Mouse (Mus musculus): Measurements from ENCODE around the gene Smcr8.

- no peak for TF ChIP-seq POLR2A (IDR thresholded peaks at IDR 0.05; ENCODE audit: low read depth, low read length)
- no peak for TF ChIP-seq CTCF (IDR thresholded peaks at IDR 0.05; ENCODE audit: extremely low read depth, insufficient read length, insufficient replicate concordance, low read depth, low read length)
These were observed 51.6 kb downstream of the Smcr8 start for GRCm38 (mm10) chr11:60828903-60829302.
